Mouse (Mus musculus): ENCODE data around the gene Dapl1. TPM values are rescaled to one million over a fixed set of nuclear protein-coding genes. Genes with fewer than 3 reads are reported as not detected.

Dapl1 gene
- total and polyA plus RNA-seq, 3 experiments: not detected

DNA sequence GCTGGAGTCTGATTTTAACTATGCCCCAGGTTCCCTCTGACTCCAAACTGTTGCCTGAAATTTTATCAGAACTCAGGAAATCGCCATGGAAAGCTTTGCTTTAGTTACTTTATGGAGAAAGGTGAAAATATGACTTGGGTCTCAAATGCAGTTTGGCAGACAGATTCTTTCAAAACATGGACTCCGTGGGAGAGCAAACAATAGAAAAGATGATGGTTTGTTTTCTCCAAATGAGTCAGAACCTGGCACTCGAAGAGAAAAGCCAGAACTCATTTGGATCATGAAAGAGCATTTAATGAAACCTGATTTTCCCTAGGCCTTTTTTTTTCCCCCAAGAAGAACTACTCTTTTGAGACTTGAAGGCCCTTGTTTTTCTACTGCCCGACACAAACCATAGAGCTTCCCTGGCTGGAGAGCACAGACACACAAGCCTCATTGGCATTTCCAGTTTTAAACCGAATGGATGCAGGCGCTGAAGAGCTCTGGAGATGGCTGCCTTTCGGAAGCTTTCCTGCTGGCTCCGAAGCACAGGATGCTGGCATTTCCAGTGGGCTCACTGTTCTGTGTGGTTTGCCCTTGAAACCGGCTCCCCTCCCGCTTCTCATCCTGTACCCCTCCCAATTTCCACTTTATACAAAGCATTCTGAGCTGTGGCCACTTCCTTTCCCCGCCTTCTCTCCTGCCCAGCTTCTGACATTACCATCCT is 14.0 kb upstream of the Dapl1 start:
- no peak overlapping the region for H3K4me3 ChIP-seq (ENCODE audit: low read depth, low read length)
- ATAC-seq (ENCODE audit: extremely low read depth, insufficient number of reproducible peaks, low FRiP score, poor library complexity, severe bottlenecking): no peak
- H3K36me3 ChIP-seq (replicated peaks): no peaks in the 10 kb centered on the region
- 0 out of 2 replicates have a peak, but pooled peaks cover 2% of the 10 kb centered on the region for H3K27me3 ChIP-seq (ENCODE audit: insufficient read depth, low read length)
- no peaks in the 10 kb centered on the region for H3K9me3 ChIP-seq (replicated peaks)
- DNase-seq (ENCODE audit: low spot score): no peak
- TF ChIP-seq GATA2 (IDR thresholded peaks at IDR 0.05; ENCODE audit: borderline replicate concordance, low read depth, low read length) (no peak), POLR2AphosphoS5 (IDR thresholded peaks at IDR 0.05; ENCODE audit: insufficient replicate concordance, low read depth, low read length) (no peak), TAL1 (conservative IDR thresholded peaks at IDR 0.05; ENCODE audit: low read depth, low read length) (no peak), GATA1 (IDR thresholded peaks at IDR 0.05; ENCODE audit: borderline replicate concordance, low read length) (no peak), CTCF (IDR thresholded peaks at IDR 0.05; ENCODE audit: low read depth, low read length) (no peak)
- no peaks in the 10 kb centered on the region for H3K4me1 ChIP-seq (ENCODE audit: insufficient read depth, low read depth, low read length)

DNA sequence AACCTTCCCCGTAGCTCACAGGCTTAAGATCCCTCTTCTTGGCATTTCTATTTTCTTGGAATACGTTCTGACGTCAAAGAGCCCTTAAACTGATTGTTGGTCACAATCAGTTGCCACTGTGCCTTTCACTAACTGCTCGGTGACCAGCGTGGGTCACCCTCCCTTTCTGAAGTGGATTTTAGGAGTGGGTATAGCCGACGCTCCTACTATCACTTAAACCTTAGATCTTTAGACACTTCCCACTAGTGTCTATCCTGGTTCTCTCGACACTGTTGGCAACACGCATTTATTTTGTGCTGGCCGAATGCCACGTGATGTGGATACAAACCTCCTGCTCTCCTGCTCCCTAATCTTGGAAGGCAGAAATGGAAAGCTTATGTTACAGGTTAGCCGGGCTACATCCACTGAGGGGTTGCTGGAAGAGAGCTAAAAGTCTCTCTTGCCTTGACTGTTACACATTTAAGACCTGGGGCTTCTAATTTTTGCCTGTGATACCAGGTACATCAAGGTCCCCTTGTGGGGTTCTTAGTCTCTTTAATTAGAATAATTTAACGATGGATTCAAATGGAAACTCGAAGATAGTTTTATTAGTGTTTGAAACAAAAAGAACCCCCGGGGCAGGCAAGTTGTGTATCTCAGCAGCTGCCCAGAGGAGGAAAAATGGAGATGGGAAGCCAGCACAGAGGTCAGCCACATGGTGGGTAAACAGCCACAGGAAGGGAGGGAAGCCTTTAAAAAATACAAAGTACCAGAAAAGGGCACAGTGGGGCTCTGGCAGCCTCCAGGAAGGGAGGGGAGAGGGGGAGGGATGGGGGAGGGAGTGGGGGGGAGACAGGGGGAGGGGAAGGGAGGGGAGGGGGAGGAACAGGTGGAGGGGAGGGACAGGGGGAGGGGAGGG is 13.2 kb upstream of the Dapl1 start:
- no peaks in the 10 kb centered on the region for H3K9me3 ChIP-seq (replicated peaks)
- ATAC-seq (ENCODE audit: extremely low read depth, insufficient number of reproducible peaks, low FRiP score, poor library complexity, severe bottlenecking) (no peak), DNase-seq (ENCODE audit: low spot score) (no peak)
- 0 out of 2 replicates have a peak, but pooled peaks cover 2% of the 10 kb centered on the region for H3K27me3 ChIP-seq (ENCODE audit: insufficient read depth, low read length)
- no peaks in the 10 kb centered on the region for H3K36me3 ChIP-seq (replicated peaks)
- no peak overlapping the region for H3K4me3 ChIP-seq (ENCODE audit: low read depth, low read length)
- TF ChIP-seq POLR2AphosphoS5 (IDR thresholded peaks at IDR 0.05; ENCODE audit: insufficient replicate concordance, low read depth, low read length) (no peak), TAL1 (conservative IDR thresholded peaks at IDR 0.05; ENCODE audit: low read depth, low read length) (no peak), GATA1 (IDR thresholded peaks at IDR 0.05; ENCODE audit: borderline replicate concordance, low read length) (no peak), GATA2 (IDR thresholded peaks at IDR 0.05; ENCODE audit: borderline replicate concordance, low read depth, low read length) (no peak), CTCF (IDR thresholded peaks at IDR 0.05; ENCODE audit: low read depth, low read length) (no peak)
- H3K4me1 ChIP-seq (ENCODE audit: insufficient read depth, low read depth, low read length): no peaks in the 10 kb centered on the region

DNA sequence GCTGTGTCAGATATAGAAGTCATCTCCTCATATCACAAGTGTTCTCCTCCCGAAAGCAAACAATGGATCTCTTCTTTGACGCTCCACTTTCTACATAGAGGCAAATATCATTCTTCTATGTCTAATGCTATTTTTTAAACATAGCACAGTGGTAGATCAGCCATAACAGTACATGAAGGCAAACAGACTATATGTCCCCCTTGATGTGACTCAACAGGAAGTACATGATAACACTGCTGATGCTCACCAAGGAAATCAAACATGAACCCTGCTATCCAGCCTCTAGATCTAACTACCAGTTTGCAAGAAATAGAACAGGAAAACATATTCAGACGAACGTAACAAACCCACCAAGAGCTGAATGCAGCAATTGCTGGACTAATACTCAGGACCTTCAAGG is 10.1 kb upstream of the Dapl1 start:
- DNase-seq (ENCODE audit: low spot score) (no peak), ATAC-seq (ENCODE audit: extremely low read depth, insufficient number of reproducible peaks, low FRiP score, poor library complexity, severe bottlenecking) (no peak)
- H3K4me3 ChIP-seq (ENCODE audit: low read depth, low read length): no peak overlapping the region
- no peaks in the 10 kb centered on the region for H3K4me1 ChIP-seq (ENCODE audit: insufficient read depth, low read depth, low read length)
- no peaks in the 10 kb centered on the region for H3K36me3 ChIP-seq (replicated peaks)
- H3K9me3 ChIP-seq (replicated peaks): no peaks in the 10 kb centered on the region
- TF ChIP-seq GATA2 (IDR thresholded peaks at IDR 0.05; ENCODE audit: borderline replicate concordance, low read depth, low read length) (no peak), TAL1 (conservative IDR thresholded peaks at IDR 0.05; ENCODE audit: low read depth, low read length) (no peak), GATA1 (IDR thresholded peaks at IDR 0.05; ENCODE audit: borderline replicate concordance, low read length) (no peak), POLR2AphosphoS5 (IDR thresholded peaks at IDR 0.05; ENCODE audit: insufficient replicate concordance, low read depth, low read length) (no peak), CTCF (IDR thresholded peaks at IDR 0.05; ENCODE audit: low read depth, low read length) (no peak)
- peaks cover 2% of the 10 kb centered on the region; the same call in 1 of the 2 replicates for H3K27me3 ChIP-seq (ENCODE audit: insufficient read depth, low read length)

DNA sequence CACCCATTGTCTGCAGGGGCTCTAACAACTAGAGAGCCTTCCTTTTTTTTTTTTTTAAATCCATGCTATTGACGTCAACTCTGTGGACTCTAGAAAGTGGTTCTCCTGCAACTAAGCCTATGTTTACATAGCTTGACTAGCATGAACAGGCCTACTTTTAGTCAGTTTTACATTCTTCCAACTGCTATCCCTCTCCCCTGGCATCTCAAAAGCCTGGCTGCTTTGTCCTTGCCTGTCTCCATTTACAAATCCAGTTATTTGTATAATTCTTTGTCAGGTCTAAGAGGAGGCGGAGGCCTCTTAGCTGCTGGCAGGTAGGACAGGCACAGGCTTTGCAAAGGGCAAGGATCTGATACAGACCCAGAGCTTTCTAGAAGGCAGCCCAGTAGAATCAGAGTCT is 627 bp downstream of the Dapl1 start:
- ATAC-seq (ENCODE audit: extremely low read depth, insufficient number of reproducible peaks, low FRiP score, poor library complexity, severe bottlenecking) (no peak), DNase-seq (ENCODE audit: low spot score) (no peak)
- Histone ChIP-seq H3K27me3 (ENCODE audit: insufficient read depth, low read length) (peaks cover 7% of the 10 kb centered on the region; the same call in 1 of the 2 replicates), H3K9me3 (replicated peaks) (no peaks in the 10 kb centered on the region), H3K4me3 (ENCODE audit: low read depth, low read length) (no peak overlapping the region), H3K36me3 (replicated peaks) (no peaks in the 10 kb centered on the region), H3K4me1 (ENCODE audit: insufficient read depth, low read depth, low read length) (no peaks in the 10 kb centered on the region)
- TF ChIP-seq GATA1 (IDR thresholded peaks at IDR 0.05; ENCODE audit: borderline replicate concordance, low read length) (no peak), TAL1 (conservative IDR thresholded peaks at IDR 0.05; ENCODE audit: low read depth, low read length) (no peak), POLR2AphosphoS5 (IDR thresholded peaks at IDR 0.05; ENCODE audit: insufficient replicate concordance, low read depth, low read length) (no peak), CTCF (IDR thresholded peaks at IDR 0.05; ENCODE audit: low read depth, low read length) (no peak), GATA2 (IDR thresholded peaks at IDR 0.05; ENCODE audit: borderline replicate concordance, low read depth, low read length) (no peak)

DNA sequence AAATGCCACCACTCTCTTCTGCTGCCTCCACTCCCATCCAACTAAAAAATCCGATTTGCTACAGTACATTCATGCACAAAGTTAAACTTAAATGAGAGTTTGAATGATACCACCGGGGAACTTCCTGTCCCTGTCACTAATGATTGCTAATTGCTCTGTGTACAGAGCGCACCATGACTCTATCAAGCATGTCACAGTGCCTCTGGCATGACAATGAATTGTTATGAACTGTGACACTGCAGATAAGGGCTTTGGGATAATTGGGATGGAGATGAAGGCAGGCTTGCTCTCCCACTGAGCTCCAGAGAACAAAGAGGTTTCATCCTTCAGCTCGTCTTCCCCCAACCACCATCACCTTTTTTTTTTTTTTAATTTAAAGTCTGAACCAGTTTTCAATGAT is 1.2 kb downstream of the Dapl1 start:
- H3K27me3 ChIP-seq (ENCODE audit: insufficient read depth, low read length): peaks cover 7% of the 10 kb centered on the region; the same call in 1 of the 2 replicates
- TF ChIP-seq GATA1 (IDR thresholded peaks at IDR 0.05; ENCODE audit: borderline replicate concordance, low read length) (no peak), TAL1 (conservative IDR thresholded peaks at IDR 0.05; ENCODE audit: low read depth, low read length) (no peak), GATA2 (IDR thresholded peaks at IDR 0.05; ENCODE audit: borderline replicate concordance, low read depth, low read length) (no peak), POLR2AphosphoS5 (IDR thresholded peaks at IDR 0.05; ENCODE audit: insufficient replicate concordance, low read depth, low read length) (no peak), CTCF (IDR thresholded peaks at IDR 0.05; ENCODE audit: low read depth, low read length) (no peak)
- DNase-seq (ENCODE audit: low spot score) (no peak), ATAC-seq (ENCODE audit: extremely low read depth, insufficient number of reproducible peaks, low FRiP score, poor library complexity, severe bottlenecking) (no peak)
- no peak overlapping the region for H3K4me3 ChIP-seq (ENCODE audit: low read depth, low read length)
- H3K4me1 ChIP-seq (ENCODE audit: insufficient read depth, low read depth, low read length): no peaks in the 10 kb centered on the region
- no peaks in the 10 kb centered on the region for H3K36me3 ChIP-seq (replicated peaks)
- no peaks in the 10 kb centered on the region for H3K9me3 ChIP-seq (replicated peaks)

All from G1E (cell line).